Mouse (Mus musculus) heart, postnatal 0 days (tissue): Measurements from ENCODE around the gene Trim66.

Source experiments
- CTCF ChIP-seq: IDR thresholded peaks from 2 replicates; pipeline ENCODE4 v1.5.1; 2016; ENCODE audit warnings: antibody characterized with exemption, control low read depth, low read depth
- EP300 ChIP-seq: IDR thresholded peaks from 2 replicates; pipeline ENCODE4 v1.6.1; 2016; ENCODE audit warnings: antibody characterized with exemption, low read depth

GRCm38 (mm10) chr7:109518036-109518681, 10.2 kb upstream of the Trim66 start:
- no peak for TF ChIP-seq CTCF
- no peak for TF ChIP-seq EP300
